Mouse (Mus musculus) thymus, adult 2 months (tissue): ENCODE measurements around the gene Tgm2.

Experiments used
- CTCF ChIP-seq: fragments of 200-500 bp; IDR thresholded peaks from 2 replicates; pipeline ENCODE4 v1.5.1; 2012; ENCODE audit warnings: mild to moderate bottlenecking, control low read depth, low read length, moderate library complexity, borderline replicate concordance; ENCODE audit not compliant: control insufficient read depth, poor library complexity, insufficient read depth; ENCODE audit errors: extremely low read depth
- POLR2A ChIP-seq: fragments of 200-500 bp; IDR thresholded peaks from 2 replicates; pipeline ENCODE4 v1.6.1; 2012; ENCODE audit warnings: mild to moderate bottlenecking, low read length, control low read depth, moderate library complexity; ENCODE audit not compliant: control insufficient read depth, poor library complexity, insufficient read depth; ENCODE audit errors: extremely low read depth

- TF ChIP-seq POLR2A (no peak), CTCF (no peak)
Observed at GRCm38 (mm10) chr2:158194945-158195640, 48.9 kb upstream of the Tgm2 start.
